Mouse (Mus musculus): Measurements from ENCODE around the gene Kcnk13. TPM values are rescaled to one million over a fixed set of nuclear protein-coding genes. Genes with fewer than 3 reads are reported as not detected.

Kcnk13 gene
- polyA plus RNA-seq, 1 experiment from 2014 or later = 0.46 TPM

DNA sequence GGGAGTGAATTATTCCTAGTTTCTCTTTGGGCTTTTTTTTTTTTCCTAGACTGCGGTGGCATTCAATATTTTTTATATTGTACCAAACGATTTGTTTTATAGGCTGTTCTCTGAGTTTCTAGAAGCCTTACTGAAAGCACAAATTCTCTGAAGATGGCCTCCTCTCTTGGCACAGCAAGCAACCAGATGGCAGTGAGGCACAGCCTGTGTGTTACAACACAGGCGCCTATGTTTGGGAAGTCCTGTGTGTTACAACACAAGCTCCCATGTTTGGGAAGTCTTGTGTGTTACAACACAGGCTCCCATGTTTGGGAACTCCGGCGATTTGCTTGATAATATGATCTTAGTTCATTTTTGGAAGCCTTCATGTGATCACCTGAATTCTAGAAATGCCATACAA lies 31.7 kb downstream of the Kcnk13 start:
- Histone ChIP-seq H3K4me1 (replicated peaks) (no peaks in the 10 kb centered on the region), H3K27me3 (no peaks in the 10 kb centered on the region), H3K36me3 (no peaks in the 10 kb centered on the region), H3K4me2 (no peak overlapping the region), H3K4me3 (replicated peaks) (no peak overlapping the region), H3K27ac (no peak overlapping the region), H3K9me3 (replicated peaks) (peaks cover 2% of the 10 kb centered on the region; the same call in 1 of the 2 replicates), H3K9ac (no peak overlapping the region)
- DNase-seq (no peak), ATAC-seq (ENCODE audit: low read depth) (no peak)
- 71% methylated on average over 5 of the region's 5 CpGs for WGBS (ENCODE audit: insufficient replicate concordance)

- H3K9ac ChIP-seq = no peak overlapping the region
- H3K4me2 ChIP-seq = no peak overlapping the region
- no peak overlapping the region for H3K27ac ChIP-seq
- no peaks in the 10 kb centered on the region for H3K4me1 ChIP-seq (replicated peaks)
- WGBS (ENCODE audit: insufficient replicate concordance) = 61% methylated on average over 5 of the region's 5 CpGs
- H3K4me3 ChIP-seq (replicated peaks) = no peak overlapping the region
- H3K9me3 ChIP-seq (replicated peaks) = no peaks in the 10 kb centered on the region
- ATAC-seq (ENCODE audit: low read depth) (no peak), DNase-seq (no peak)
- no peaks in the 10 kb centered on the region for H3K27me3 ChIP-seq
- H3K36me3 ChIP-seq = no peaks in the 10 kb centered on the region
These were observed 35.4 kb downstream of the Kcnk13 start for GRCm38 (mm10) chr12:99999726-100000125.

DNA sequence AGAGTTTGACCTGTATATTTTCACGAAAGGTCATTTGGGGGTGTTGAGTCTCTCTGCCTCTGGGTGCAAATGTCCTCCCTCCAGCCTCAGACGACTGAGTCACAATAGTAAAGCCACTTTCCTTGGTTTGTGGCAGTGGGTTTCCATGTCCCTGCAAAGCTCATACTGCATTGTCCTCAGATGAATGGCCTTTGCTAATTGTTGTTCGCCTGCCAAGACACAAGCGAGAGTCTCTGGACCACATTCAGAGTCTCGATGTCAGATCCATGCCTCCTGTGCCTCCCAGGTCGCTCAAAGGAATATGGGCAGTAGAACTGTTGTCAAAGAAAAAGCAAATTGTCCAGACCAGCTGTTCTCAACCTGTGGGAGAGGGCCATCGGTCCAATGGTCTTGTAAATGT lies 36.1 kb downstream of the Kcnk13 start:
- Histone ChIP-seq H3K4me2 (no peak overlapping the region), H3K27me3 (no peaks in the 10 kb centered on the region), H3K9ac (no peak overlapping the region), H3K9me3 (replicated peaks) (no peaks in the 10 kb centered on the region), H3K36me3 (no peaks in the 10 kb centered on the region), H3K27ac (no peak overlapping the region), H3K4me1 (replicated peaks) (no peaks in the 10 kb centered on the region), H3K4me3 (replicated peaks) (no peak overlapping the region)
- no peak for ATAC-seq (ENCODE audit: low read depth)
- WGBS (ENCODE audit: insufficient replicate concordance) = 65% methylated on average over 7 of the region's 7 CpGs
- DNase-seq = no peak

- Histone ChIP-seq H3K36me3 (no peaks in the 10 kb centered on the region), H3K9me3 (replicated peaks) (no peaks in the 10 kb centered on the region), H3K27me3 (no peaks in the 10 kb centered on the region), H3K4me1 (replicated peaks) (no peaks in the 10 kb centered on the region), H3K27ac (no peak overlapping the region), H3K4me2 (no peak overlapping the region), H3K9ac (no peak overlapping the region), H3K4me3 (replicated peaks) (no peak overlapping the region)
- DNase-seq (no peak), ATAC-seq (ENCODE audit: low read depth) (no peak)
- WGBS (ENCODE audit: insufficient replicate concordance) = 56% methylated on average over 3 of the region's 3 CpGs
These were observed 36.9 kb downstream of the Kcnk13 start for GRCm38 (mm10) chr12:100001246-100001645.

- H3K4me2 ChIP-seq = no peak overlapping the region
- no peaks in the 10 kb centered on the region for H3K36me3 ChIP-seq
- H3K27ac ChIP-seq = no peak overlapping the region
- no peaks in the 10 kb centered on the region for H3K9me3 ChIP-seq (replicated peaks)
- no peak overlapping the region for H3K4me3 ChIP-seq (replicated peaks)
- no peak overlapping the region for H3K9ac ChIP-seq
- DNase-seq (no peak), ATAC-seq (ENCODE audit: low read depth) (no peak)
- no peaks in the 10 kb centered on the region for H3K27me3 ChIP-seq
- H3K4me1 ChIP-seq (replicated peaks) = no peaks in the 10 kb centered on the region
- 52% methylated on average over 3 of the region's 3 CpGs for WGBS (ENCODE audit: insufficient replicate concordance)
These were observed 37.6 kb downstream of the Kcnk13 start for GRCm38 (mm10) chr12:100001910-100002309.

DNA sequence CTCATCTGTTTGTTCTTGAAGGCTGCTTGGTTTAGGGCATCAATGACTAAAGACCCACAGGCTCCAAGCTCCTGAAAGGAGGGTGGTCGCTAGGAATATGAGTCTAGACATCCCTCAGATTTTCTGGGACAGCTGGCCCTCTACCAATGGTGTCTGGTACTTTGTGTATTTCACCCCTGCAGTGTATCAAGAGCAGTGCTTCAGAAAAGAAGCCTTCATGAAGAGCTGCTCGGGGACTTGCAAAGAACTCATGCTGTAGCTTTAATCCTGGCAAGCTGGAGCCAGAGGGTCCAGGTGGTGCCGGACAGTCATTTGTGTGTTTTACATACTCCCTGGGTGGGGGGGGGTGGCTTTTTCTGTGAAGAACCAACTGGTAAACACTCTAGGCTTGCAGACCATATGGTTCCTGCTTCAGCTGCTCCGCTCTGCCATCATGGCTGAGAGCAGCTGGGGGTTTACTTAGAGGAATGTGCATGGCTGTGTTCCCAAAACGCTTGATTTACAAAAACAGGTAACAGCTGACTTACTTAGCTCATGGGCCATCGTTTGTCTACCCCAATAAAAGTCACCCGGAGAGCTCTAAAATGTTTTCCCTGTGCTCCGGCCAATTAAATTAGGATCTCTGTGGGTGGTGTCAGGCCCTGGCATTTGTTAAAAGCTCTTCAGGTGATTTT lies 38.8 kb downstream of the Kcnk13 start:
- 54% methylated on average over 8 of the region's 8 CpGs for WGBS (ENCODE audit: insufficient replicate concordance)
- DNase-seq = no peak
- Histone ChIP-seq H3K27ac (no peak overlapping the region), H3K36me3 (no peaks in the 10 kb centered on the region), H3K4me1 (replicated peaks) (no peaks in the 10 kb centered on the region), H3K9me3 (replicated peaks) (no peaks in the 10 kb centered on the region), H3K4me2 (no peak overlapping the region), H3K4me3 (replicated peaks) (no peak overlapping the region), H3K27me3 (no peaks in the 10 kb centered on the region), H3K9ac (no peak overlapping the region)
- ATAC-seq (ENCODE audit: low read depth) = no peak

GRCm38 (mm10) chr12:100005285-100005684 lies 41.0 kb downstream of the Kcnk13 start:
- no peaks in the 10 kb centered on the region for H3K9me3 ChIP-seq (replicated peaks)
- no peaks in the 10 kb centered on the region for H3K4me1 ChIP-seq (replicated peaks)
- no peak overlapping the region for H3K4me3 ChIP-seq (replicated peaks)
- no peak overlapping the region for H3K27ac ChIP-seq
- DNase-seq (no peak), ATAC-seq (ENCODE audit: low read depth) (no peak)
- H3K9ac ChIP-seq = no peak overlapping the region
- H3K4me2 ChIP-seq = no peak overlapping the region
- H3K36me3 ChIP-seq = no peaks in the 10 kb centered on the region
- WGBS (ENCODE audit: insufficient replicate concordance) = 59% methylated on average over 5 of the region's 5 CpGs
- no peaks in the 10 kb centered on the region for H3K27me3 ChIP-seq

- no peaks in the 10 kb centered on the region for H3K9me3 ChIP-seq (replicated peaks)
- H3K36me3 ChIP-seq = no peaks in the 10 kb centered on the region
- no peak overlapping the region for H3K27ac ChIP-seq
- H3K9ac ChIP-seq = no peak overlapping the region
- H3K4me2 ChIP-seq = no peak overlapping the region
- H3K4me1 ChIP-seq (replicated peaks) = no peaks in the 10 kb centered on the region
- ATAC-seq (ENCODE audit: low read depth) (no peak), DNase-seq (no peak)
- 26% methylated on average over 2 of the region's 2 CpGs for WGBS (ENCODE audit: insufficient replicate concordance)
- H3K4me3 ChIP-seq (replicated peaks) = no peak overlapping the region
- H3K27me3 ChIP-seq = no peaks in the 10 kb centered on the region
These were observed 42.4 kb downstream of the Kcnk13 start for GRCm38 (mm10) chr12:100006681-100007080.

DNA sequence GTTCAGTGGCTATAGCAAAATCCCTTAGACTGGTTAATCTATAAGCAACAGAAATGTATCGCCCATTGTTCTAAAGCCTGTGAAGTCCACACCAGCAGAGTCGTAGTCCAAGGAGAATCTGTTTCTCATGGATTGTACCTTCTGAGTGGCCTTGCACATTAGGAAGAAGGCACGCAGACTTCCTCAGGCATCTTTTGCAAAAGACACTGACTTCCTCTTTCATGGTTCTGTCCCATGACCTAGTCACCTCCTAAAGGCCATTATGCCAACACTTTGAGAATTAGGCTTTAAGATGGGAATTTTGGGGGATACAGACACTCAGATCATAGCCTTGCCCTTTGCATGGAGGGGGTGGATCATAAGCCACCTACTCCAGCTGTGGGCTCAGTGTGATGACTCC lies 48.5 kb downstream of the Kcnk13 start:
- H3K9me3 ChIP-seq (replicated peaks) = no peaks in the 10 kb centered on the region
- 67% methylated on average over 3 of the region's 3 CpGs for WGBS (ENCODE audit: insufficient replicate concordance)
- no peak for ATAC-seq (ENCODE audit: low read depth)
- H3K4me3 ChIP-seq (replicated peaks) = no peak overlapping the region
- H3K4me1 ChIP-seq (replicated peaks) = no peaks in the 10 kb centered on the region
- no peak overlapping the region for H3K9ac ChIP-seq
- no peak for DNase-seq
- H3K27ac ChIP-seq = no peak overlapping the region
- H3K4me2 ChIP-seq = no peak overlapping the region
- H3K27me3 ChIP-seq = no peaks in the 10 kb centered on the region
- no peaks in the 10 kb centered on the region for H3K36me3 ChIP-seq

DNA sequence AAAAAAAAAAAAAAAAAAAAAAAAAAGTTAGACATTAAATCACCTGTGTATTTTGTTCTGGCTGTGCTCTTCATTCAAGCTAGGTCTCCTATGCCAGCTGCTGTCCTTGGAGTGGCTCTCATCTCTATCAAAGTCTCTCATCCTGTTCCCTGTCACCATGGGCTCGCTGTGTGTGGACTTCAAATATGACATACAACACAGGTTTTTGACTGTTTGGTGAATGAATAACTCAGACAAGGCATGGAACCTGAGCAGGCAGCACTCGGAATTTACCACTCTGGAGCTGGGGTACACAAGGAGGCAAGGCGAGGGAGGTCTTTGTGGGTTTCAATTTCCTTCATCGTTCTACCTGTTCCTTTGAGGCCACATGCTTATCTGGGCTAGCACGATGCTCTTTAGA lies 50.8 kb downstream of the Kcnk13 start:
- H3K36me3 ChIP-seq = no peaks in the 10 kb centered on the region

DNA sequence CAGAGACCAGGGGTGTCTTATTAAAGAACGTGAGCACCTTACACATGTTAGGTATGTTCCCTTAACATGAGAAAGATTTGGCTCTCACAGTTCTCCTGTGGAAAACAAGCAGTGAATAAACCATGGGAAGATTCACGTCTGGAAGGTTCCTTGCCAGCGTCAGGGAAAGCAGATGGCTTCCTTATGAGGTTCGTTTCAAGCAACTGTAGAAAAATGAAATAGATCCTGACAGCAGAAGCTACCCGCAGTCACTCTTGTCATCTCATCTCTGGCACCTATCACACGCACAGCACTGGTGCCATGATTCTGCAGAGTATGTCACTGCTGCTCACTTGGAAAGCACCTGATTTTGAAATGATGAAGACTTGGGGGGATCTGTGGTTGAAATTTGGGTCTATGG lies 53.4 kb downstream of the Kcnk13 start:
- 75% methylated on average over 6 of the region's 6 CpGs for WGBS (ENCODE audit: insufficient replicate concordance)
- Histone ChIP-seq H3K4me3 (replicated peaks) (no peak overlapping the region), H3K4me2 (no peak overlapping the region), H3K27me3 (no peaks in the 10 kb centered on the region), H3K36me3 (no peaks in the 10 kb centered on the region), H3K4me1 (replicated peaks) (no peaks in the 10 kb centered on the region), H3K9ac (no peak overlapping the region), H3K9me3 (replicated peaks) (no peaks in the 10 kb centered on the region), H3K27ac (no peak overlapping the region)
- ATAC-seq (ENCODE audit: low read depth) (no peak), DNase-seq (no peak)

More for the DNA sequence above, 50.8 kb downstream of the Kcnk13 start:
- no peak overlapping the region for H3K4me2 ChIP-seq
- DNase-seq (no peak), ATAC-seq (ENCODE audit: low read depth) (no peak)
- no peak overlapping the region for H3K27ac ChIP-seq
- H3K4me1 ChIP-seq (replicated peaks) = no peaks in the 10 kb centered on the region
- H3K9me3 ChIP-seq (replicated peaks) = no peaks in the 10 kb centered on the region
- no peak overlapping the region for H3K9ac ChIP-seq
- H3K27me3 ChIP-seq = no peaks in the 10 kb centered on the region
- no peak overlapping the region for H3K4me3 ChIP-seq (replicated peaks)
- WGBS (ENCODE audit: insufficient replicate concordance) = 68% methylated on average over 5 of the region's 5 CpGs

DNA sequence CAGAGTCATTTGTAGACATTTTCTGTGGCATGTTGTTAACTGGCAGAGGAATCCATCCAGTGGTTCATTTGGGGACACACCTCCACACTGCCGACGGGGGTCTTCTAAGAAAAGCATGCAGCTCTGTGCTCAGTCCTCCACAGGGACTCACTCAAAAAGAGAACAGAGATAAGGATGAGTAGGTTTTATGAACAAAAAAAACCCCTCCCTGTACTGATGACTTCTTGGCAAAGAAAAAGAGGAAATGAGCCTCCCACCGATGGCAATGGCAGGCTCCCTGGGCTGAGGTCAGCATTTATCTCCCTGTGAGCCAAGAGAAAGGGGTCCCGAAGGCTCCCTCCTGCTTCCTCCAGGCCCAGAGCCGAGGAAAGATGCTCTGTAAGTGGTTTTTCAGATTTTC lies 58.2 kb downstream of the Kcnk13 start:
- no peak overlapping the region for H3K4me3 ChIP-seq (replicated peaks)
- no peak overlapping the region for H3K9ac ChIP-seq
- H3K4me2 ChIP-seq = no peak overlapping the region
- DNase-seq (no peak), ATAC-seq (ENCODE audit: low read depth) (no peak)
- H3K4me1 ChIP-seq (replicated peaks) = no peaks in the 10 kb centered on the region
- no peaks in the 10 kb centered on the region for H3K27me3 ChIP-seq
- H3K27ac ChIP-seq = no peak overlapping the region
- 24% methylated on average over 5 of the region's 5 CpGs for WGBS (ENCODE audit: insufficient replicate concordance)
- H3K9me3 ChIP-seq (replicated peaks) = no peaks in the 10 kb centered on the region
- H3K36me3 ChIP-seq = no peaks in the 10 kb centered on the region
